Mouse (Mus musculus) bone marrow, adult 2 months (tissue): ENCODE measurements at regions not wholly inside any gene's neighbourhood (a gene's known extent, or its start where the extent isn't known, plus 50 kb on each side); places are given as distances from the start of the nearest gene placed in this dataset.

ENCODE experiments used
- H3K27ac ChIP-seq: fragments of 200-500 bp; 2 replicates; pipeline ENCODE4 v1.5.1; 2012; ENCODE audit warnings: low read depth, mild to moderate bottlenecking, control low read depth, inconsistent platforms, low read length; ENCODE audit not compliant: control insufficient read depth, poor library complexity, insufficient read depth
- H3K4me1 ChIP-seq: fragments of 200-500 bp; 2 replicates; pipeline ENCODE4 v1.6.1; 2011; ENCODE audit warnings: low read length; ENCODE audit not compliant: control insufficient read depth, insufficient read depth
- H3K4me3 ChIP-seq: fragments of 200-500 bp; replicated peaks from 2 replicates; pipeline ENCODE3; 2011; ENCODE audit warnings: mild to moderate bottlenecking, low read depth, low read length, control low read depth; ENCODE audit not compliant: control insufficient read depth
- CTCF ChIP-seq: fragments of 200-500 bp; IDR thresholded peaks from 2 replicates; pipeline ENCODE4 v1.5.1; 2011; ENCODE audit warnings: low read length, control low read depth; ENCODE audit not compliant: control insufficient read depth, insufficient read depth
- POLR2A ChIP-seq: fragments of 200-500 bp; IDR thresholded peaks from 2 replicates; pipeline ENCODE4 v1.6.1; 2011; ENCODE audit warnings: low read depth, mild to moderate bottlenecking, control low read depth, low read length, borderline replicate concordance; ENCODE audit not compliant: control insufficient read depth
- WGBS: fragments of 180-500 bp; shearing (Covaris S2); methylation state at CpG from one replicate; pipeline ENCODE4 v1.1.7; 2018; 5-methylcytosine and 5-hydroxymethylcytosine counted together

DNA sequence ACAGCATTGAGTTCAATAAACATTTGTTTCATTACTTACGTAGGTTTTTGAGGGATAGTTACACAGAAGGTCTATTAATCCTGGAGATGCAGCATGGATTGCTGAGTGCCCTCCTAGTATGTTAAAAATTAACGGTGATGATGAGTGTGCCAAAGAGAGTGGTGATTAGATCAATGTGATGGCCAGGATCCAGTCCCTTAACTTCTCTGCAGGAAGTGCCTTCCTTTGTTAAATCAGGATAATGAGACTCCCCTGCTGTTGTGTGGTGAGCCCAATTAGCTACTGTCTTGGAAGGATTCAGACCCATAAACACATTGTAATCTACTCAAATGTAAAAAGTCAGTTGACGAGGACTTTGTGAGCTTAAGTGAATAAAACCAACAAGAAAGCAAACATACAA is 100.1 kb upstream of the Auts2 start:
- Histone ChIP-seq H3K27ac (no peak overlapping the region), H3K4me3 (no peak overlapping the region), H3K4me1 (no peaks in the 10 kb centered on the region)
- TF ChIP-seq POLR2A, result no peak
- no peak for TF ChIP-seq CTCF
- 76% methylated on average over 3 of the region's 3 CpGs for WGBS

DNA sequence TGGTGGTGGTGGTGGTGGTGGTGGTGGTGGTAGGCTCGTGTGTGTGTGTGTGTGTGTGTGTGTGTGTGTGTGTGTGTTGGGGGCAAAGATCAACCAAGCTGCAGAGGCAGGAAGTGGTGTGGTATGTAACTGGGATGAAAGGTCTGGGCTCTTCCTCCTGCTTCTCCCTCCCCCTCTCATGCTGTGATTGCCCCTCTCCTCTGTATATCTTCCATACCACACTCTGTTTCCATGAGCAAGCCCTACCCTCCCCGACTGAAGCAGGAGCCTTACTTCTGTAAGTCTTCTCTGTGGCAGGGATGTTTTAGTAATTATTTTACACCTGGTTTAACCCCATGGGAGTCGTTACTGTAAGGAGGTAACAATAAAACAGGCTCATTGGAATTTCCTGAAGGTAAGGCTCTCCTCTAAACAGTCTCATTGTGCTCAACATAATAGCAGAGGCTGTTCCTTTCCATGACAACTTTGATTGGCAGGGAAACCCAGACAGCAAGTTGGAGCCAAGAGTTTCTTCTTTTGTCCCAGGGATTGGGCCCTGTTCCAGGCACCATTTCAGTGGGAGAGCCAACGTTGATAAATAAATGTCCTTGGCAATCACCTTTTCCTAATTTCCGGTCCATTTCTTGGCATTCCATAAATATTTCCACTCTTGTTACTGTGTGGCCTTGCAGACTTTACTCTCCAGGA is 90.2 kb upstream of the Auts2 start:
- Histone ChIP-seq H3K27ac (no peak overlapping the region), H3K4me1 (no peaks in the 10 kb centered on the region), H3K4me3 (no peak overlapping the region)
- WGBS, result 46% methylated on average over 5 of the region's 5 CpGs
- TF ChIP-seq CTCF (no peak), POLR2A (no peak)

DNA sequence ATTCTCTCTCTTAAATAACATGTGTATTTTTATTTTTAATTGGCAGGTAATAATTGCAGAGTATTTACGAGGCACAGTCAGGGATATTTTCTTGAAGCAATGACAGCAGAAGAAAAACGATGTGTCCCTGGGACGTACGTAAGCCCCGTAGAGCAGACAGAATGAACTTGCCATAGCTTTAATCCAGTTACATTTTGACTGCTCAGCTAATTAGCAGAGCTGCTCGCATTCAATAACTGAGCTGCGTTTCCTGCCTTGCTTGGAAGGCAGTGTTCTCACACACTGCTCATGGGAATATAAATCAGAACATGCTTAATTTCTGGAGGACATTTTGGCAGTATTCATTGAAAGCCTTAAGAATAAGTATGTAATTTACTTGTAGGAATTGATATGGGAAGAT is 78.6 kb upstream of the Auts2 start:
- Histone ChIP-seq H3K4me3 (no peak overlapping the region), H3K4me1 (no peaks in the 10 kb centered on the region), H3K27ac (no peak overlapping the region)
- WGBS, result 86% methylated on average over 7 of the region's 7 CpGs
- TF ChIP-seq POLR2A (no peak), CTCF (no peak)

DNA sequence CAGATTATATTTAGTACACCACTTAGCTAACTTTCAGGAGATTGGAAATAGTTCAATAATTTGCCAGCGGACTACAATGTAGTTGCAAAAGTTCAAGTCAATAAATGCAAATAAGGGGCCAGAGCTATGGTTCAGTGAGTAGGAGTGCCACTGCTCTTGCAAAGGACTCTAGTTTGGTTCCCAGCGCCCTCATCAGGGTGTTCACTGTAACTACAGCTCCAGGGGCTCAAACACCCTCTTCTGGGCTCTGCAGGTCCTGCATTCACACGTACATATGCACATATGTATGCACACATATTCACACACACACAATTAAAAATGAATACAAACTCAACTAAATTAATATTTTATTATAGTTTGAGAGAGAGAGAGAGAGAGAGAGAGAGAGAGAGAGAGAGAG is 74.1 kb upstream of the Auts2 start:
- TF ChIP-seq CTCF, result no peak
- TF ChIP-seq POLR2A, result no peak
- H3K27ac ChIP-seq, result no peak overlapping the region
- H3K4me3 ChIP-seq, result no peak overlapping the region
- WGBS, result 57% methylated on average over 3 of the region's 3 CpGs
- no peaks in the 10 kb centered on the region for H3K4me1 ChIP-seq

DNA sequence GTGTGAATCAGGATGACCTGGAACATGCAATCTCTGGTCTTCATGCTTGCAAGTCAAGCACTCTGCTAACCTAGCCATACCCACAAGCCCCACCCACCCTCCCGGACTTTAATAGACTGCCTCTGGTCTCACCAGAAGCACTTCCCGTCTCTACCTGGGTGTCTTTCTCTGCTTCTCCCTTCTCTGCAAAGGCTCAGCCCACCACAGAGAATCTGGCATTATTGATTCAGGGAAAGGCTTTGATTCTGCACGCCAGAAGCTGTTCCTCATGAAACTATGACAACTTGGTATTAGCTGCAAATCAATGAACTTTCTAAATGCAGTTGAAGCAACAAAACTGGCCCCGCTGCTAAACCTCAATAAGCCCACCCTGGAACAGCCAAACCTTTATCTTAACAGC is 66.1 kb upstream of the Auts2 start:
- no peak for TF ChIP-seq CTCF
- TF ChIP-seq POLR2A, result no peak
- Histone ChIP-seq H3K4me1 (no peaks in the 10 kb centered on the region; the same call in 1 of the 2 replicates), H3K27ac (no peak overlapping the region), H3K4me3 (no peak overlapping the region)
- WGBS, result 54% methylated on average over 4 of the region's 4 CpGs

DNA sequence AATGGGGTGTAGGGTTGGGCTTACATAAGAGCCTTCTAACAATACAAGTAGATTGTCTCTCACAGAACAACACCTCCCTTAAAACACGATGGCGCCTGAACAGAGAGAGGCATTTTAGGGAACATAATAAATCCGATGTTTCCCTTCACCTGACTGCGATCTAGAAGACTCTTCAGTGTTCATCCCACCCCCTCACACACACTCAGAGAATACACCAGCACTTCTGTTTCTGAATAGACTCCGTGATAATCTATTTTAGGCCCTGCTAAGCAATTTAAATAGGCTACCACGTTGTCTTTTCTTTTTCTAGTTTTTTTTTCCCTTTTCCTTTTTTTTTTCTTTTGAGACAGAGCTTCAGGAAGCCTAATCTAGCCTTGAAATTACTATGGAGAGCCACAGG is 63.1 kb upstream of the Auts2 start:
- no peak overlapping the region for H3K4me3 ChIP-seq
- no peak overlapping the region for H3K27ac ChIP-seq
- WGBS, result 45% methylated on average over 6 of the region's 6 CpGs
- no peaks in the 10 kb centered on the region; the same call in 1 of the 2 replicates for H3K4me1 ChIP-seq
- TF ChIP-seq POLR2A (no peak), CTCF (no peak)

DNA sequence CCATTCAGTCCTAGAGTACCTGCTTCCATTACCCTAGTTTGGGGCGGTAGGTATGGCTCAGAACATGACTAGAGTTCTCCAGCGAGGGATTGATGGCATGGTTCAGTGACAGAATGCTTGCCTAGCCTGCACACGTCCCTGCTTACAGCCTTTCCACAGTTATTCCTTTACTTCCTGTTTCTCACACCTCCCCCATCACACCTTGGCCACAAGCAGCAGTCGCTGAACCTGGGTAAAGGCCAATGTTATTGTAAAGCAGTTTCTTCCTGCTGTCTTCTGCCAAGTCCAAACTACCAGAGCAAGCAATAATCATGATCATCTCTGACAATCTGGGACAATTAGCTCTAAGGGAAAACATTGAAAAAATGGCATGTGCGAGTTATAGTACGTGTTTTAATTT is 51.7 kb upstream of the Auts2 start:
- TF ChIP-seq CTCF (no peak), POLR2A (no peak)
- no peaks in the 10 kb centered on the region; the same call in 1 of the 2 replicates for H3K4me1 ChIP-seq
- no peak overlapping the region for H3K27ac ChIP-seq
- H3K4me3 ChIP-seq, result no peak overlapping the region
- WGBS, result 55% methylated on average over 6 of the region's 6 CpGs
